Mouse (Mus musculus) activated CD4-positive, CD25-positive, alpha-beta regulatory T cell, adult 4 months (primary cell): ENCODE data around the gene Raly. TPM values are rescaled to one million over a fixed set of nuclear protein-coding genes. Genes with fewer than 3 reads are reported as not detected.

Experiments used
- ATAC-seq: one replicate; pipeline ENCODE4 v1.8.0; 2017
- polyA plus RNA-seq, 2 experiments: library from polyadenylated mRNA; unstranded; fragments of 100-300 nt; shearing (Covaris generic); gene quantifications; one replicate each; pipeline ENCODE4 v1.2.1; 2017

Gene Raly
- polyA plus RNA-seq, 2 experiments from 2014 or later = 10.4 to 19.3 TPM

- no peak for ATAC-seq
Observed at GRCm38 (mm10) chr2:154782856-154783650, 7.8 kb upstream of the Raly start.

GRCm38 (mm10) chr2:154785284-154785683, 5.6 kb upstream of the Raly start:
- ATAC-seq = no peak

GRCm38 (mm10) chr2:154786187-154786586, 4.7 kb upstream of the Raly start:
- ATAC-seq = no peak

- no peak for ATAC-seq
Observed at GRCm38 (mm10) chr2:154786776-154787175, 4.1 kb upstream of the Raly start.

- no peak for ATAC-seq
Observed at GRCm38 (mm10) chr2:154789381-154789780, 1.5 kb upstream of the Raly start.

GRCm38 (mm10) chr2:154789977-154790655, 780 bp upstream of the Raly start:
- no peak for ATAC-seq

- peak; percentile 15 for ATAC-seq
Observed at GRCm38 (mm10) chr2:154791661-154792642, 1.1 kb downstream of the Raly start.

- ATAC-seq = no peak
Observed at GRCm38 (mm10) chr2:154803372-154803771, 12.5 kb downstream of the Raly start.

- no peak for ATAC-seq
Observed at GRCm38 (mm10) chr2:154803845-154804244, 12.9 kb downstream of the Raly start.

GRCm38 (mm10) chr2:154807689-154808088, 16.8 kb downstream of the Raly start:
- ATAC-seq = no peak

- ATAC-seq = no peak
Observed at GRCm38 (mm10) chr2:154809107-154809762, 18.3 kb downstream of the Raly start.

- no peak for ATAC-seq
Observed at GRCm38 (mm10) chr2:154810821-154811220, 19.9 kb downstream of the Raly start.

GRCm38 (mm10) chr2:154813426-154813825, 22.5 kb downstream of the Raly start:
- ATAC-seq = no peak

GRCm38 (mm10) chr2:154817089-154817488, 26.2 kb downstream of the Raly start:
- ATAC-seq = no peak

- ATAC-seq = no peak
Observed at GRCm38 (mm10) chr2:154817788-154818187, 26.9 kb downstream of the Raly start.

- no peak for ATAC-seq
Observed at GRCm38 (mm10) chr2:154818599-154818998, 27.7 kb downstream of the Raly start.

- no peak for ATAC-seq
Observed at GRCm38 (mm10) chr2:154820346-154820745, 29.4 kb downstream of the Raly start.

GRCm38 (mm10) chr2:154826054-154826538, 35.2 kb downstream of the Raly start:
- peak; percentile 58 for ATAC-seq

GRCm38 (mm10) chr2:154827521-154827920, 36.6 kb downstream of the Raly start:
- ATAC-seq = no peak

GRCm38 (mm10) chr2:154832471-154832870, 41.6 kb downstream of the Raly start:
- ATAC-seq = no peak

- no peak for ATAC-seq
Observed at GRCm38 (mm10) chr2:154834149-154834865, 43.4 kb downstream of the Raly start.
